Mouse (Mus musculus) testis, postnatal 10 days (tissue): ENCODE data around the gene Ripk3.

Source experiments
- DNase-seq: peaks from one replicate; pipeline ENCODE4 v3.0.0; 2021; ENCODE audit warnings: low spot score

The Ripk3 gene

DNA sequence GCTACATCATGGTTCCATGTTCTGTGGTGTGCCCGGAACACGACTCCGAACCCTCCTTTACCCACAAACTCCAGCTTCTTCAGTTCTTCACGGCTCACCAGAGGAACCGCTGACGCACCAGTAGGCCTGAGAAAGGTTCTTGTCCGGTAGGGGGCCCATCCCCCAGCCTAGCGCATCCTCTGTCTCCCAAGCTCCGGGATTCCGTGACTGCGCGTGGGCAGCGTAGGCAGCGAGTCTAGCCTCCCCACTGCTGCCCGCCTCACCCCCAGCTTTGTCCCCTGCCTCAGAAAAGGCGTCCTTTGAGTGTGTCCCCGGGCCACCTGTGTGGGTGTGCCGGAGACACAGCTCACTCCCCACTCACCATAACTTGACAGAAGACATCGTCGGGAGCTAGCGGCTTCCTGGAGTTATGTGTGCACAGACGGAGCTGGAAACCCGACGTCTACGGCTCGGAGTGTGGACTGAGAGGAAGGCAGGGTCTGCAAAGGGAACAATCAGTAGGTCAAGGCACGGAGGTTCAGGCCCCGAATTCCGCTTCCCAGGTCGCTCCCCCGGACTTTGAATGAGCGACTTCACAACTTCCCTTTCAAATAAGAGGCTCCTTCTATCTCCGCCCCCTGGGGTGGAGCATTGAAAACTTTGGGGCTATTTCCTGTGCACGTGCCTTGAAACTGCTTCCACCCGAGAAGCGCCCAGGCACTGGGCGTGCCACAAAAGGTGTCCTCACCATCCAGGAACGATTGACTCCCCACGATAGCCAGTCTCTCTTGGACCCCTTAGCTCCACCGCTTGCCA, at the start of gene Ripk3:
TSS of gene Ripk3 (minus strand) at position 610 of the 795 bp plus-strand sequence.
- peak; percentile 64 for DNase-seq

DNA sequence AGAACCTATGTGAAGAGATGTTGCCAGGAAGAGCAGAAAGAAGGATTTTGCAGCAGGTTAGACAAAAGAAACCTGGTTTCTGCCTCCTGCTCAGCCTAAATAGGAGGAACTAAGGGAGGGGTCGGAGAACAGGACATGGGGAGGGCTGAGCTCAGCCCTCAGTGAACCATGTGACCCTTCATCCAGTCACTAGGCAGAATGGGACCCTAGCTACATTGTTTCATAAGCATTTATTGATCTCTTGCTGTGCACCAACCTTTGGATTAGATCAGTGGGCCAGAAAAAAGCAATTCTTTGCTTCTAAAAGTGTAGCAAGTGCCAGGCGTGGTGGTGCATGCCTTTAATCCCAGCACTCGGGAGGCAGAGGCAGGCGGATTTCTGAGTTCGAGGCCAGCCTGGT, 49.6 kb upstream of the Ripk3 start:
- DNase-seq = no peak

DNA sequence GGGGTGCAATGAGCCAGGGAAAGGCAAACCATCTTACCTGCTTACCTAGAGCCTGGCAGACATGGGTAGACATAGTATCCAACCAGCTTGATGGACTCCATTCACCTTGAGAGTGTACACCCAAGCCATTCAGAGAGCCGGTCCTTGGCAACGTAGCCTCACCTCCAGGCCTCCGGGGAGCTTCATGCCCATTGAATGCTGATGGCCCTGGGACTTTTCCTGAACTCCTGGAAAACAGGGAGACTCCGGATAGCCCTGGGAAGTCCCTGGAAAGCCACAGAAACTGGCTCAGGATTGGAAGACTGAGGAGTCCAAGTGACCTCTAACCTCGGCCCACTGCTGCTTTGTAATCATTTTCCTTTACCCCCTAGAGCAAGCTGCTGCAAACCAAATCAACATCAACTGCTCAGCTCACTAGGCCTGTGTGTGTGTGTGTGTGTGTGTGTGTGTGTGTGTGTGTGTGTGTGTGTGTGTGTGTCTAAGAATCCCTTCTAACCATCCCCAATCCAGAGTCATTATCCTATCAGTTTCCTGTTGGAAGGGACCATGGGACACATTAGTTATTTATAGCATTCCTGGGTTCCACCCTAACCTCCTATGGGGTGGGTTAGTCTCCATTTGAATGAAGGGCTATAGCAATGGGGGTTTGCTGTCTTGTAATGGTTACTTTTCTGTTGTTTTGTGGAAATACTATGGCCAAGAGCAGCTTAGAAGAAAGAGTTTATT, 46.3 kb upstream of the Ripk3 start:
- DNase-seq = no peak

DNA sequence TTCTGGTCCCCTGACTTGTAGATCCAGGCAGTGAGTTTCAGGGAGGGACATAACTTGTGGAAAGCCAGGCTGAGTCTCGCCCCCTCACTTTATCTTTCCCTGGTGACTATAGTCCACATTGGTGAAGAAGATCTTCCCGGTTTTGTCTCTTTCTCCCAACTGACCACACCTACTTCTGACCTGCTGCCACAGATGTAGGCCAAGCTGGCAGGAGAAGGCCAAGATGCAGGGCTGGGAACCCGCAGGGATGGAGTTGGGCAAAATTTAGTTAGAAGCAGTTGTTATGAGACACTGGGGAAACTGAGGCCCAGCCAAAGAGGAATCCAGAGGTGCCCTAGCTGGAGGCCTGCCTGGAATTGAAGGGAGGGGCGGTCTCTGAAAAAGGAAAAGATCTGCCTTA, 44.5 kb upstream of the Ripk3 start:
- no peak for DNase-seq

DNA sequence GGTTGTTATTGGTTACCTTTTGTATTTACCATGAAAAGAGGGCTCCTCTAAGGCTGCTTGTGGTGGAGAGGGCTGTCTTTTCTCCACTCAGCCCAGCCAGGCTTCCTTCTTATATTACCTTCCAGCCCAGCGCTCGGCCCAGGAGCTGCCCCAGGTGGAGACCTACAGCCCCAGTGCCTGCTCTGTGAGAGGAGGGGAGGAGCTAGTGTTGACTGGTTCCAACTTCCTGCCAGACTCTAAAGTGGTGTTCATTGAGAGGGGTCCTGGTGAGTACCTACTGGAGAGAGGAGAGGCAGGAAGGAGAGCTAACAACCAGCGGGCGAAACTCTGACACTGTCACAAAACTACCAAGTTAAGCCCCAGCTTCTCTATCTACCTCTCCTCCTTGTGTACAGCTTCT, 41.7 kb upstream of the Ripk3 start:
- peak; percentile 42 for DNase-seq

DNA sequence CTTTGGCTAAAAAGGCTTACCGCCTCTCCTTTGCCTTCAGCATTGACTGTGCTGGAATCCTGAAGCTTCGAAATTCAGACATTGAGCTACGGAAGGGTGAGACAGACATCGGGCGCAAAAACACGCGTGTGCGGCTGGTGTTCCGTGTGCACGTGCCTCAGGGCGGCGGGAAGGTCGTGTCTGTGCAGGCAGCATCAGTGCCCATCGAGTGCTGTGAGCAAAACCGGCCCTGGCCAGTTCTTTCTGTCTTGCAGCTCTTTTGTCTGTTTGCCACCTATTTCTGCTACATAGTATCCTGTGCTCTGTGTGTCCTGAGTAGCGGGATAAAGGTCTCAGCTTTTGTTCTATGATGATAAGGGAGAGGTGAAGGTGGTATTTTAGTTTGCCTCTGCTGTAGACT, 41.2 kb upstream of the Ripk3 start:
- peak; percentile 52 for DNase-seq

DNA sequence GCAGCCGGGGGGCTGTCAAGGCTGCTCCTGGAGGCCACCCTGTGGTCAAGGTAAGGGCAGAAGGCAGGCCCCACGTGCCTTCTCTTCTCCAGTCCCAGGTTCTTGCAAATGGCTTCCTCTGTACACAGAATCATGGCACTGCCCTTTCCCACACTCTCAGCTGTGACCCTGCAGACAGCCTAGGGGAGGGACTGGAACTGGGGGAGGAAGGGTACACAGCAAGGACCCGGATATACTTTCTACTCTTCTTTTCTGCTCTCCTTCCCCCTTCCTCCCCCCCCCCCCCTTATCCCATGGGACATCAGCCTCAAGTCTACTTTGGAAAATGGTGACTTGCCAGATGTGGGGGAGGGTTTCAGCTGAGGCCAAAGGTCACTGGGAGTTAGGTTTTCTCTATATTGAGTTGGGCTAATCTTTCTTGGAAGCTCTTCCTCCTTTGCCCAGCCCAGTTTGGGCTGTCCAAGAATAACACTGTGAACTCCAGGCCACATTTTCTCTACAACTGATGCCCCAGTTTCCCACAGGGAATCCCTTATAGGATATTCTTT, 40.1 kb upstream of the Ripk3 start:
- peak; percentile 46 for DNase-seq

DNA sequence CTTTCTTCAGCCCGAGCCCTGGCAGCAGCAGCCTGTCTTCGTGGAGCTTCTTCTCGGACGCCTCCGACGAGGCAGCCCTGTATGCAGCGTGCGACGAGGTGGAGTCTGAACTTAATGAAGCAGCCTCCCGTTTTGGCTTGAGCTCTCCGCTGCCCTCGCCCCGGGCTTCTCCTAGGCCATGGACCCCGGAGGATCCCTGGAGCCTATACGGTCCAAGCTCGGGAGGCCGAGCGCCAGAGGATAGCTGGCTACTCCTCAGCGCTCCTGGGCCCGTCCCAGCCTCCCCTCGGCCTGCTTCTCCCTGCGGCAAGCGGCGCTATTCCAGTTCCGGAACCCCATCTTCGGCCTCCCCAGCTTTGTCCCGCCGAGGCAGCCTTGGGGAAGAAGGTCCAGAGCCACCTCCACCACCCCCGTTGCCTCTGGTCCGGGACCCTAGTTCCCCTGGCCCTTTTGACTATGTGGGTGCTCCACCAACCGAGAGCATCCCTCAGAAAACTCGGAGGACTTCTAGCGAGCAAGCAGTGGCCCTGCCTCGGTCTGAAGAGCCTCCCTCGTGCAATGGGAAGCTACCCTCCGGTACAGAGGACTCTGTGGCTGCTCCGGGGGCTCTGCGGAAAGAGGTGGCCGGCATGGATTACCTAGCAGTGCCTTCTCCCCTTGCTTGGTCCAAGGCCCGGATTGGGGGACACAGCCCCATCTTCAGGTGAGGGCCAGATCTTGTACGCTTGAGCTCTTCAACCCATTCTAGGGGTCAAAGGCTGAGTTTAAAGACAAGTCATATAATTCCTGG, 38.1 kb upstream of the Ripk3 start:
- peak; percentile 50 for DNase-seq

DNA sequence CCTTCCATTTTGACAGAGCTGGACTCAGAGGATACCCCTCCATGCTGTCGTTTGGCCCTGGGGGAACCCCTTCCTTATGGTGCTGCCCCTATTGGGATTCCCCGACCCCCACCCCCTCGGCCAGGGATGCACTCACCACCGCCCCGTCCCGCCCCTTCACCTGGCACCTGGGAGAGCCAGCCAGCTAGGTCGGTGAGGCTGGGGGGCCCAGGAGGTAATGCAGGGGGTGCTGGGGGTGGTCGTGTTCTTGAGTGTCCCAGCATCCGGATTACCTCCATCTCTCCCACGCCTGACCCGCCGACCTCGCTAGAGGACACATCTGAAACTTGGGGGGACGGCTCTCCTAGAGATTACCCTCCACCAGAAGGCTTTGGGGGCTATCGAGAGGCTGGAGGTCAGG, 37.5 kb upstream of the Ripk3 start:
- no peak for DNase-seq

DNA sequence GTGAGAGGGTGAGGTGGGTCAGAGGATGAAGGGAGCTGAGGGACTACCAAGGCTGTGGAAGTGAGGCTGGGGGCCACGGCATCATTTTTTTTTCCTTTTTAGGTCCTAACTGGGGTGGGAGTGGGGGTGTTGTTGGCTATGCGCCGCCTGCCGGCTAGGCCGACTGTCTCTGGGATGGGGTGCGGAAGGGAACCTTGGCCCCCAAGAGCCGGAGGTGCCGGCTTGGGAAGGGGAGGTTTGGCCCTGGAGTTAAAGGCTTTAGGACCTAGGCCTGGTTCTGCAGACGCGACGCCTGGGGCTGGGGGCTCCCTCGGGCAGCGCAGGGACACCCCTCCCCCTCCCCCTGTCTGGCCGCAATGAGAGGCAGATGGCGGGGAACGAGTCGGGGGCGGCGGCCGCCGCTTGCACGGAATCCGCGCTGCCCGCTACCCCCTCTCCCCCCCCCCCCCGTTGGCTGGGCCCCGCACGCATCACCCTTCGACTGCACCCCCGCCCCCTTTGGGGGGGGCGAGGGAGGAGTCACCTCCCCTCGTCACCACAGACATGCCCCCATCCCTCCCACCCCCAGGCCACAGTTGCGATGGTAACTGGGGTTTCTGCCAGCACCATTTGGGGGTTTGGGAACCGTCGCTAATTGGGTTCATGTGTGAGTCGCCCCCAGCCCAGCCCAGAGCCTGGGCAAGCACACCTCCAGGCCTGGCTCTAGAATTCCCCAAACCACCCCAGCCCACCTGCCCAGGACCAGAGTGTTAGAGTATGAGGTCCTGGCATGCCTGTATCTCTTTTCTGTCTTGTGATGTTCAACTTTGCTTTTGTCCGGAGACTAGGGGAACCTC, 36.8 kb upstream of the Ripk3 start:
- DNase-seq = peak; percentile 58

DNA sequence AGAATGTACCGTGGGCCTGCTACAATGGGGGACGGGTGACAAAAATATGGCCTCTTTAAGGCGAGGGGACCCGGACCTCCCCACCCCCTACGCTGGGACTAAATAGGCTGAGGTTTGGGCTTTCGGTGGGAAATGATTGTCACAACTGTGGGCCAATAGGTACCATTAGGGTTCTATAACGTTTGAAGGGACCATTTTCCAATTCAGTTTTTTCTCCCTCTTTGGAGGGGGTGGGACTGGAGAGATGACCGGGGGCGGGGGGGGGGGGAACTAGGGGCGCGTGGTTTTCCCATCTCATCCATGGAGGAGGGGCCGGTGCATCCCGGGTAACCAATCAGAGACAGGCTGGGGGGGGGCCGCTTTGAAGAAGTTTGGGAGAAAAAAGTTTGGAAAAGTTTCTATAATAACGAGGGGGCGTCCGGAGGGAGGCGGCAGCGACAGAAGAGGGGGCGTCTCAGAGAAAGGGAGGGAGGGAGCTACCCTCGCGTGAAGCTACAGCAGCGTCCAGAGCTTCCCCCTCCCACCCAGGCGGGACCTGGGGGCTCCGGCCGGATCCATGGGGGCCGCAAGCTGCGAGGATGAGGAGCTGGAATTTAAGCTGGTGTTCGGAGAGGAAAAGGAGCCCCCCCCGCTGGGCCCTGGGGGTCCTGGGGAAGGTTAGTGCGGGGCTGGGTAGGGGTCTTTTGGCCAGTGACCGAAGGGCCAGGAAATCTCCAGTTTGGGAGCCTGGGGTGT, 36.0 kb upstream of the Ripk3 start:
- DNase-seq = peak; percentile 73

DNA sequence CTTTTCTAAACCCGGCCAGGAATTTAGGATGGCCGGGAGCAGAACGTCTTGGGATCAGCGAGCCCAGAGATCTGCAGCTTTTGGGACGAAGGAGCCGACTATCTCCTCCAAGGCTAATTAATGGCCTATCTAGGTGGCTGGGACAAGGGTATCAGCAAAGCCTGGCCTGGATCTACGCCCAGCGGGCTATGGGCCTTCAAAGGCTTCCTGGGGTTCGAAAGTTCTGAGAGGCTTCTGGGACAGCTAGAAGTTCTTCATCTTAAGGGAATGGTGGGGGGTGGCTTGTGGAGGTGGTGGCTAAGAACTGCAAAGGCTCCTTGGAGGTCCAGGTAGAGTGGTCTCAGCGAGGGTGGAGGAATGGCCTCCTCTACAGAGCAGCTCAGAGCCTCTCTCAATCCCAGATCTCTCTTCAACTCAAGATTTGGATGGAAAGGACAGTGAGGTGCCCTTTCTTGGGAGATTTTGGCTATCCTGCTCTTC, 35.4 kb upstream of the Ripk3 start:
- peak; percentile 68 for DNase-seq

DNA sequence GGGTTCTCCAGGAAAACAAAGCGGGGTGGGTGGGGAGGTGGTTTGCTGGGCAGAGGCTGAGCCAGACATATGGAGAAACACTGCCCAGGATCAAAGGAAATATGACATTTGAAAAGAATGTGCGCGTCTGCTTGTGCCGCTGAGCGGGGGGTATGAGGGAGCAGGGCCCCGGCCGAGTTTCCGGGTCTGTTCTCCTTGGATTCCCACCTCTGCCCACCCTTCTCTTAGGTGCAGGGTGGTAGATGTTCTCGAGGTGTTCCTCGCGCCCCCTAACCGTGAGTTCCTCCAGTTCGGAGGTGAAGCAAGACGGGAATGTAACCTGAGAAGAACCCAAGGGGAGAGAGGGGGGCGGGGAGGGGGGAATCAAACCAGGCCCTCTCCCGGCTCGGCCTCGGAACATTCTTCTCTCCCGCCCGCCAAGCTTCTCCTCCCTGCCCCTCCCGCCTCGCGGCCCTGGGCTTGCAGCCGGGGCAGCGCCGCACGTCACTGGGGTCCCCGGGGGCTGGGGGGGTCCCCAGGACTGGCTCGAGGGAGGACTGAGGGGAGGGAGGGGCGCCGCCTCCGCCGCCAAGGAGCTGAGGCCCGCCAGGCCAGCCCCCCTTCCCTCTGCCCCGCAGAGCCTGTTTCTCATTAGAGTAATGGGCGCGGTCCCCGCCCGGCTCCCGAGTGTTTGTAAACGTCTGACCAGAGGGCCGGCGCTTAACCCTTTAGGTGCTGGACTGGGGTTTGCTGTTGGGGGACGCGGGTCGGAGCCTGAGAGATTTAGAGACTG, 34.5 kb upstream of the Ripk3 start, which contains the start of gene Nfatc4:
TSS of gene Nfatc4 (plus strand) at position 154 of the 772 bp plus-strand sequence.
- DNase-seq = peak; percentile 92

DNA sequence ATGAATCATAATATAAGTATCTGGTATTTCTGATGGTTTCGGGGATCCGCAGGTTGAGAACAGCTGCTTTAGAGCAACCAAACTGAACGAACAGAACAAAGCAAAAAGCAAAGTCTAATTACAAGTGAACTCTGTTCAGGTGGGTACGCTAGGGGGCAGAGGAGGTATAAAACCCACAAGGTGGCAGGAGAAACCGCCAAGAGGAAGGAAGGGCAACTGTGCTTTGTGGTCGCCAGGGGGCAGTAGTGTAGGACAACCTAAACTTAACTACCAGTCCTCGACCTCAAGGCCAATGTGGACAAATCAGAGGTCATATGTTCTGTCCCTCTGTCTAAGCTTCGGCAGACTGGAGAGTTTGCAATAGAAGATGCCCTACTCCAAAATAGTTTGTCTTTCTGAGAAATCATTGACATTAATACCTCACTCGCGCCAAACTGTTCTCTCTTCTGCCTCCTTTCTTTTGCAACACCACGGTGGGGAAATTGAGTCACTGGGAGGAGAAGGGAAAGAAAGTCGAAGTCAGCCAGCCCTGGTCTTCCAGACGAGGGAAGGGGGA, 33.8 kb upstream of the Ripk3 start:
- DNase-seq = peak; percentile 89

DNA sequence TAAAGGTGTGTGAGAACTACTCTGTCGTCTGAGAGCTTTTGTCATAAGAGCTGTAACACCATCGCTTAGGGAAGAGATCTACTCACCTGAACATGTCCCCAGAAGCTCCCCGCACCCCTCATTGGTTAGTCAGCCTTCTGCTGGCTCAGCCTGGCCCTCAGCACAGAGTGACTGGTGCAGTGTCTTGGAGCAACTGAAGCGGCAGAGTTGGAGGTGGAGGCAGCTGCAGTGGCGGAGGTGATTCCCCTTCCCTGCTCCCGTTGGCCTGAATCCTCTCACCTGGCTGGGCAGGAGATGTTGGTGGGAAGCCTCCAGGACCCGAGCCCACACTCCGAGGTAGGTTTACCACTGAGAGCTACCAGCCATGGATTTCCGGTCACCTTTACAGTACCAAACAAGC, 31.9 kb upstream of the Ripk3 start:
- peak; percentile 36 for DNase-seq

DNA sequence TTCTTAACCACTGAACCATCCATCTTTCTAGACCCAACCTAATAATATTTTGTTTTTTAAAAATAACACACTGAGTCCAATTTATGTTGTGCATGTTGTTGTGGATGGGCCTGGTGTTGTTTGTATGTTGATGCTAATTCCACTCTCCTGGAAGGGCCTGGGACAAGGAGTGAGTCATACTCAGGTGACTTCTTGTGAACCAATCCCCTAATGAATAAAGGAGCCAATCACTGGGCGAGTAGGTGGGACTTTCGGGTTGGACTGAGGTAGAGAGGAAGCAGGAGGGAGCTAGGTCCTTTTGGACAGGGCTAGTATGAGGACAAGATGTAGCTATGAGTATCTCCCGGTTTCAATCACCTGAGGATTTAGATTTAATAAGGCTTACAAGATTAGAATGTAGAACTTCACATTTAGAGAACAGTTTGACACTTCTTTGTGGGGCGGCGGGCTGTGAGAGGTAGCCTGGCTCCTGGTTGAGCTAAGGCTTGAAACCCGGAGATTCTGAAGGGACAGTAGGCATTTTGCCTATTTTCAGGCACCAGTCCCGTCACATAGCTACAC, 31.3 kb upstream of the Ripk3 start:
- peak; percentile 29 for DNase-seq

DNA sequence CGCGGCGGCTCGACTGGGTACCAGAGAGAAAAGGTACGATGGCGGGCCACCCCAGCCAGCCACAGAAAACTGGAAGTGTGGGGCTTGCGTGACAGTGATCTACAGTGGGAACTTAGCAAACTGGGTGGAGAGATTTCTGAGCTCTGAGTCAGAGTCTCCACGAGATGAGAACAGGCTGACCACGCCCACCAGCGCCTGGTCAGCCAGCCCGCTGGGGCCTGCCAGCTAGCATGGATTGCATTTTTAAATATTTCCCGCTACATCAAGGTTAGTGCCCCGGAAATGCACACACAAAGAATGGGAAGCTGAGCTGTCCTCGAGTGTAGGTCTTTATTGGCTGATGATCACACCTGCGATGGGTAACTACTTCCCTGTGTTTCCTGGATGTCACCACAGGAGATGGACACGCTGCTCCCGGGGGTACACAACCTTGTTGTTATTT, 26.7 kb upstream of the Ripk3 start:
- DNase-seq = peak; percentile 82

DNA sequence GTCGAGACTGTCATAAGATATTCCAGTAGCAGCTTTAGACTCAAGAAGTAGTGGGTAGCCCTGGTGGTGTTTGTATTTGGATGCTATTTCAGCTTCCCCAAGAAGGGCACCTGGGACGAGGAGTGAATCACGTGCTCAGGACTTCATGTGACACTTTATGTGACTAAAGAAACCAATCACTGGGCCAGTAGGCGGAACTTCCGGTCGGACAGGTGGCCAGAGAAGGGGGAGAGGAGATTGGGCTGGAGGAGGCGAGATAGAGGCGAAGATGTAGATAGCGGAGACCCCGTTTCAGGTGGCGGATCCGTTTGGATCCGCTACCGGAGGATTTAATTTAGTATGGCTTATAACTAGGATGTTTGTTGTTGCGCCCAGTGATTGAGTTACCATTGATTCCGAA, 26.2 kb upstream of the Ripk3 start:
- peak; percentile 78 for DNase-seq
